Mouse (Mus musculus) limb, embryonic 10.5 days (tissue): Measurements from ENCODE around the gene Arhgap20. TPM values are rescaled to one million over a fixed set of nuclear protein-coding genes. Genes with fewer than 3 reads are reported as not detected.

Experiments
- DNase-seq: peaks from one replicate; pipeline ENCODE4 v3.0.0-alpha.2; 2017; ENCODE audit warnings: low spot score
- H3K27ac ChIP-seq: fragments of 300-500 bp; sonication (generic); 2 replicates; pipeline ENCODE4 v1.5.1; 2016; ENCODE audit warnings: mild to moderate bottlenecking
- H3K27me3 ChIP-seq: fragments of 300-500 bp; sonication (generic); 2 replicates; pipeline ENCODE4 v1.6.1; 2016; ENCODE audit warnings: low read depth, mild to moderate bottlenecking; ENCODE audit not compliant: poor library complexity, severe bottlenecking
- H3K36me3 ChIP-seq: fragments of 300-500 bp; sonication (generic); 2 replicates; pipeline ENCODE4 v1.6.1; 2016; ENCODE audit warnings: mild to moderate bottlenecking, moderate library complexity
- H3K4me1 ChIP-seq: fragments of 300-500 bp; sonication (generic); 2 replicates; pipeline ENCODE4 v1.6.1; 2016
- H3K4me3 ChIP-seq: fragments of 300-500 bp; sonication (generic); 2 replicates; pipeline ENCODE4 v1.5.1; 2016; ENCODE audit warnings: mild to moderate bottlenecking, moderate library complexity
- H3K9me3 ChIP-seq: fragments of 300-500 bp; sonication (generic); replicated peaks from 2 replicates; pipeline ENCODE4 v1.6.1; 2016; ENCODE audit warnings: mild to moderate bottlenecking
- WGBS: fragments of 180-500 bp; shearing (Covaris S2); methylation state at CpG from one replicate; pipeline ENCODE4 v1.1.7; 2016; 5-methylcytosine and 5-hydroxymethylcytosine counted together
- polyA plus RNA-seq: library from polyadenylated mRNA; unstranded; fragments of >200 nt; fragmentation: Nextera tagmentation; extraction: Ambion mirVana; gene quantifications from 2 replicates; pipeline ENCODE4 v1.2.1, GENCODE M21; 2016

Gene Arhgap20
- polyA plus RNA-seq, 1 experiment from 2014 or later = 0.63 TPM

- under 1% methylated on average over 29 of the region's 29 CpGs for WGBS
Observed at GRCm38 (mm10) chr9:51766175-51767062, 1.3 kb downstream of the Arhgap20 start.

GRCm38 (mm10) chr9:51774201-51774600, 9.1 kb downstream of the Arhgap20 start:
- H3K4me1 ChIP-seq = no peaks in the 10 kb centered on the region
- no peaks in the 10 kb centered on the region for H3K27me3 ChIP-seq
- H3K9me3 ChIP-seq = no peaks in the 10 kb centered on the region
- no peak for DNase-seq
- no peaks in the 10 kb centered on the region for H3K36me3 ChIP-seq
- WGBS = 90% methylated on average over 3 of the region's 3 CpGs
- no peak overlapping the region for H3K4me3 ChIP-seq
- no peak overlapping the region for H3K27ac ChIP-seq

More at GRCm38 (mm10) chr9:51766175-51767062, 1.3 kb downstream of the Arhgap20 start:
- H3K36me3 ChIP-seq = no peaks in the 10 kb centered on the region
- no peak overlapping the region for H3K27ac ChIP-seq
- peak overlapping the region; percentile 62 for H3K4me3 ChIP-seq
- H3K9me3 ChIP-seq = no peaks in the 10 kb centered on the region
- peaks cover 71% of the 10 kb centered on the region for H3K27me3 ChIP-seq
- peak; percentile 59 for DNase-seq
- H3K4me1 ChIP-seq = peaks cover 20% of the 10 kb centered on the region

- Histone ChIP-seq H3K27ac (no peak overlapping the region), H3K4me3 (no peak overlapping the region), H3K4me1 (no peaks in the 10 kb centered on the region), H3K9me3 (no peaks in the 10 kb centered on the region), H3K27me3 (no peaks in the 10 kb centered on the region), H3K36me3 (no peaks in the 10 kb centered on the region)
- WGBS = 73% methylated on average over 2 of the region's 2 CpGs
- no peak for DNase-seq
Observed at GRCm38 (mm10) chr9:51776459-51776858, 11.3 kb downstream of the Arhgap20 start.

- Histone ChIP-seq H3K4me3 (no peak overlapping the region), H3K9me3 (no peaks in the 10 kb centered on the region), H3K4me1 (no peaks in the 10 kb centered on the region), H3K36me3 (no peaks in the 10 kb centered on the region), H3K27ac (no peak overlapping the region), H3K27me3 (no peaks in the 10 kb centered on the region)
- 6% methylated on average over 1 of the region's 1 CpGs for WGBS
- DNase-seq = peak; percentile 47
Observed at GRCm38 (mm10) chr9:51777180-51777579, 12.0 kb downstream of the Arhgap20 start.

GRCm38 (mm10) chr9:51779232-51779631, 14.1 kb downstream of the Arhgap20 start:
- Histone ChIP-seq H3K4me3 (no peak overlapping the region), H3K27me3 (no peaks in the 10 kb centered on the region), H3K36me3 (no peaks in the 10 kb centered on the region), H3K27ac (no peak overlapping the region), H3K9me3 (no peaks in the 10 kb centered on the region), H3K4me1 (no peaks in the 10 kb centered on the region)
- DNase-seq = no peak
- 91% methylated on average over 5 of the region's 5 CpGs for WGBS

GRCm38 (mm10) chr9:51781092-51781491, 16.0 kb downstream of the Arhgap20 start:
- DNase-seq = no peak
- H3K27ac ChIP-seq = no peak overlapping the region
- H3K36me3 ChIP-seq = no peaks in the 10 kb centered on the region
- WGBS = 89% methylated on average over 7 of the region's 7 CpGs
- no peaks in the 10 kb centered on the region for H3K27me3 ChIP-seq
- H3K4me1 ChIP-seq = no peaks in the 10 kb centered on the region
- H3K9me3 ChIP-seq = no peaks in the 10 kb centered on the region
- H3K4me3 ChIP-seq = no peak overlapping the region

GRCm38 (mm10) chr9:51787380-51787779, 22.2 kb downstream of the Arhgap20 start:
- Histone ChIP-seq H3K36me3 (no peaks in the 10 kb centered on the region), H3K4me3 (no peak overlapping the region), H3K27ac (no peak overlapping the region), H3K27me3 (no peaks in the 10 kb centered on the region), H3K4me1 (no peaks in the 10 kb centered on the region), H3K9me3 (no peaks in the 10 kb centered on the region)
- WGBS = 59% methylated on average over 6 of the region's 6 CpGs
- DNase-seq = no peak

GRCm38 (mm10) chr9:51788466-51788865, 23.3 kb downstream of the Arhgap20 start:
- 76% methylated on average over 1 of the region's 1 CpGs for WGBS

GRCm38 (mm10) chr9:51795206-51795605, 30.1 kb downstream of the Arhgap20 start:
- 73% methylated on average over 6 of the region's 6 CpGs for WGBS
- Histone ChIP-seq H3K4me3 (no peak overlapping the region), H3K9me3 (no peaks in the 10 kb centered on the region), H3K27ac (no peak overlapping the region), H3K27me3 (no peaks in the 10 kb centered on the region), H3K36me3 (no peaks in the 10 kb centered on the region), H3K4me1 (no peaks in the 10 kb centered on the region)
- no peak for DNase-seq

More at GRCm38 (mm10) chr9:51788466-51788865, 23.3 kb downstream of the Arhgap20 start:
- no peaks in the 10 kb centered on the region for H3K9me3 ChIP-seq
- no peaks in the 10 kb centered on the region for H3K4me1 ChIP-seq
- H3K4me3 ChIP-seq = no peak overlapping the region
- H3K36me3 ChIP-seq = no peaks in the 10 kb centered on the region
- no peaks in the 10 kb centered on the region for H3K27me3 ChIP-seq
- no peak for DNase-seq
- H3K27ac ChIP-seq = no peak overlapping the region

GRCm38 (mm10) chr9:51798251-51798650, 33.1 kb downstream of the Arhgap20 start:
- H3K36me3 ChIP-seq = no peaks in the 10 kb centered on the region
- no peak overlapping the region for H3K27ac ChIP-seq
- no peaks in the 10 kb centered on the region for H3K4me1 ChIP-seq
- no peak for DNase-seq
- H3K9me3 ChIP-seq = no peaks in the 10 kb centered on the region
- H3K27me3 ChIP-seq = no peaks in the 10 kb centered on the region
- WGBS = 86% methylated on average over 5 of the region's 5 CpGs
- no peak overlapping the region for H3K4me3 ChIP-seq

- Histone ChIP-seq H3K27me3 (no peaks in the 10 kb centered on the region), H3K36me3 (no peaks in the 10 kb centered on the region), H3K9me3 (no peaks in the 10 kb centered on the region), H3K4me1 (no peaks in the 10 kb centered on the region), H3K4me3 (no peak overlapping the region), H3K27ac (no peak overlapping the region)
- WGBS = 90% methylated on average over 9 of the region's 9 CpGs
- no peak for DNase-seq
Observed at GRCm38 (mm10) chr9:51799156-51799555, 34.0 kb downstream of the Arhgap20 start.

GRCm38 (mm10) chr9:51807272-51807671, 42.1 kb downstream of the Arhgap20 start:
- H3K9me3 ChIP-seq = no peaks in the 10 kb centered on the region
- H3K27me3 ChIP-seq = no peaks in the 10 kb centered on the region
- H3K4me1 ChIP-seq = no peaks in the 10 kb centered on the region
- WGBS = 88% methylated on average over 3 of the region's 3 CpGs
- no peaks in the 10 kb centered on the region for H3K36me3 ChIP-seq
- no peak overlapping the region for H3K4me3 ChIP-seq
- DNase-seq = no peak
- H3K27ac ChIP-seq = no peak overlapping the region

- H3K27ac ChIP-seq = no peak overlapping the region
- no peak overlapping the region for H3K4me3 ChIP-seq
- no peak for DNase-seq
- H3K4me1 ChIP-seq = no peaks in the 10 kb centered on the region
- H3K27me3 ChIP-seq = no peaks in the 10 kb centered on the region
- 82% methylated on average over 1 of the region's 1 CpGs for WGBS
- H3K36me3 ChIP-seq = no peaks in the 10 kb centered on the region
- H3K9me3 ChIP-seq = no peaks in the 10 kb centered on the region
Observed at GRCm38 (mm10) chr9:51812931-51813330, 47.8 kb downstream of the Arhgap20 start.
